In the genomic region with DNA sequence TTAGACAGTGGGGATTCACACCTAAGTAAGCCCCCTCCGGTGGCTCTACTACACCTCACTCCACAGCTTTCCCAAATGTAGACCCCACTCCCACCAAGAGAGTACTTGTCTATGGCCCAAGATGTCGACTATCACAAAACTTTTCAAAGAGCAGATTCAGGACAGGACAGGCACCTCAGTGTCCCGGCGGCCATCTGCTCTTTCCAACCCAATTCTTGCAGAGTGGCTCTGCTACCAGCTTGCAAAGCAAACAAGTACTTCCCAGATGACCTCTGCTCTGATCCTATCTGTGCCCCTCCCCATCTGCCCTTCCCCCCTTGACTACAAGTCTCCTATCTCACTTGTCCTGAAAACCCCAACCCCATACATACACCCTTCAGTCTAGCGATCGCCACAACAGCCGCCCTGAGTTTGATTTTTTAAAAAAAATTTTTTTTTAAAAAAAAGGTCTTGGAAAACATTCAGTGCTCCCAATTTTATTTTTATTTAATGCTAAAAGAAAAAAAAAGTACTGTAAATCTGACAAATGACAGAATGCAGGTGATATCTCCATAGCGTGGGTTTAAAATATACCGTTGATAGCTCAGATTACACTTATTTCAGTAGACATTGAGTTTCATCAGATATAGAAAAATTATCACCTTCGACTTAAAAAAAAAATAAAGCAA, we compare ENCODE assay signal across 8 mouse cellular contexts. TPM values are rescaled to one million over a fixed set of nuclear protein-coding genes. Genes with fewer than 3 reads are reported as not detected.
DNase-seq lines count a peak whose midpoint lies in the region; ATAC-seq and TF ChIP-seq lines count a peak whose summit lies in the region.

No protein-coding gene starts in this region.

- TF ChIP-seq POLR2A in spleen, adult 2 months (IDR thresholded peaks at IDR 0.05; ENCODE audit: low read depth, low read length): no peak

- H3K4me1 ChIP-seq in spleen, adult 2 months (ENCODE audit: control insufficient read depth, insufficient read depth, insufficient read length): peaks cover 25% of the 10 kb centered on the region
- peaks cover 83% of the 10 kb centered on the region for H3K4me1 ChIP-seq in forebrain, embryonic 13.5 days
- H3K4me1 ChIP-seq in intestine, embryonic 15.5 days (replicated peaks): peaks cover 32% of the 10 kb centered on the region
- H3K4me1 ChIP-seq in midbrain, embryonic 14.5 days (ENCODE audit: control insufficient read depth, insufficient read depth, low read length): peaks cover 65% of the 10 kb centered on the region

- no peak for ATAC-seq in forebrain, embryonic 13.5 days
- ATAC-seq in intestine, embryonic 15.5 days: no peak
- ATAC-seq in midbrain, embryonic 14.5 days (ENCODE audit: low FRiP score, low TSS enrichment): no peak

- no peak for DNase-seq in spleen, adult 2 months (ENCODE audit: low read depth in 1 of 2, low spot score in 2 of 2)
- DNase-seq in spleen, postnatal 10 days (ENCODE audit: low spot score in 2 of 2): no peak
- DNase-seq in midbrain, embryonic 14.5 days: no peak
- DNase-seq in spleen, postnatal 36 days (ENCODE audit: low spot score in 2 of 2): no peak
- DNase-seq in retina, embryonic 14.5 days (ENCODE audit: low spot score): no peak
- no peak for DNase-seq in ovary, postnatal 36 days (ENCODE audit: low spot score)

- H3K4me3 ChIP-seq in spleen, adult 2 months (ENCODE audit: extremely low read depth, insufficient read depth, insufficient read length): peak overlapping the region; percentile 29; the same call in 1 of the 2 replicates
- peak overlapping the region; percentile 73 for H3K4me3 ChIP-seq in forebrain, embryonic 13.5 days
- peak overlapping the region; percentile 99 for H3K4me3 ChIP-seq in intestine, embryonic 15.5 days (replicated peaks)
- peak overlapping the region; percentile 99 for H3K4me3 ChIP-seq in midbrain, embryonic 14.5 days (replicated peaks; ENCODE audit: low read depth, low read length)

- H3K4me2 ChIP-seq in forebrain, embryonic 13.5 days: peak overlapping the region; percentile 100
- peak overlapping the region; percentile 79 for H3K4me2 ChIP-seq in intestine, embryonic 15.5 days (replicated peaks)
- H3K4me2 ChIP-seq in midbrain, embryonic 14.5 days (ENCODE audit: low read length): peak overlapping the region; percentile 100

- H3K9ac ChIP-seq in forebrain, embryonic 13.5 days: 0 out of 2 replicates have a peak overlapping the region, but pooled peaks have one; percentile 14
- H3K9ac ChIP-seq in intestine, embryonic 15.5 days: peak overlapping the region; percentile 66
- no peak overlapping the region; the same call in 1 of the 2 replicates for H3K9ac ChIP-seq in midbrain, embryonic 14.5 days (replicated peaks; ENCODE audit: low read length)

- peak overlapping the region; percentile 58 for H3K27ac ChIP-seq in spleen, adult 2 months (ENCODE audit: insufficient read depth, low read length)
- no peak overlapping the region for H3K27ac ChIP-seq in forebrain, embryonic 13.5 days
- H3K27ac ChIP-seq in intestine, embryonic 15.5 days: peak overlapping the region; percentile 74
- no peak overlapping the region for H3K27ac ChIP-seq in midbrain, embryonic 14.5 days (replicated peaks; ENCODE audit: low read depth, low read length)

- no peaks in the 10 kb centered on the region for H3K27me3 ChIP-seq in spleen, adult 2 months (ENCODE audit: control insufficient read depth, insufficient read depth, low read length)
- H3K27me3 ChIP-seq in forebrain, embryonic 13.5 days: no peaks in the 10 kb centered on the region
- no peaks in the 10 kb centered on the region for H3K27me3 ChIP-seq in intestine, embryonic 15.5 days (replicated peaks)
- no peaks in the 10 kb centered on the region for H3K27me3 ChIP-seq in midbrain, embryonic 14.5 days (ENCODE audit: control insufficient read depth, insufficient read depth, low read length)

- 23% methylated on average over 10 of the region's 10 CpGs for WGBS in spleen, adult 2 months
- 88% methylated on average over 10 of the region's 10 CpGs for WGBS in forebrain, embryonic 13.5 days
- 21% methylated on average over 10 of the region's 10 CpGs for WGBS in intestine, embryonic 15.5 days
- 77% methylated on average over 10 of the region's 10 CpGs for WGBS in midbrain, embryonic 14.5 days

- peaks cover 16% of the 10 kb centered on the region for H3K36me3 ChIP-seq in spleen, adult 2 months (ENCODE audit: control insufficient read depth, insufficient read depth, low read length)
- H3K36me3 ChIP-seq in forebrain, embryonic 13.5 days (ENCODE audit: poor library complexity, severe bottlenecking): peaks cover 23% of the 10 kb centered on the region
- peaks cover 6% of the 10 kb centered on the region; the same call in 1 of the 2 replicates for H3K36me3 ChIP-seq in intestine, embryonic 15.5 days
- peaks cover 32% of the 10 kb centered on the region for H3K36me3 ChIP-seq in midbrain, embryonic 14.5 days (ENCODE audit: control insufficient read depth, insufficient read depth, low read length)

- no peaks in the 10 kb centered on the region for H3K9me3 ChIP-seq in forebrain, embryonic 13.5 days (replicated peaks)
- H3K9me3 ChIP-seq in intestine, embryonic 15.5 days: no peaks in the 10 kb centered on the region
- no peaks in the 10 kb centered on the region for H3K9me3 ChIP-seq in midbrain, embryonic 14.5 days (ENCODE audit: control insufficient read depth, low read length)

- no peak for TF ChIP-seq CTCF in spleen, adult 2 months (IDR thresholded peaks at IDR 0.05; ENCODE audit: extremely low read depth, insufficient read depth, insufficient read length, insufficient replicate concordance)

RNA-seq across cellular contexts. Expression of a gene that starts 5.8 kb away (rescaled TPM):
- polyA plus RNA-seq in spleen, adult 2 months (2012; rRNA removed): 49.6 and 83.0 TPM in 2 replicates
- polyA plus RNA-seq in forebrain, embryonic 13.5 days (2015; fragmentation: Nextera tagmentation; extraction: Ambion mirVana): 8.1 and 8.3 TPM in 2 replicates
- 14.1 and 16.1 TPM in 2 replicates for polyA plus RNA-seq in intestine, embryonic 15.5 days (2015; fragmentation: Nextera tagmentation; extraction: Ambion mirVana)
- polyA plus RNA-seq in midbrain, embryonic 14.5 days (2014; fragmentation: Nextera tagmentation; extraction: Ambion mirVana): 7.8 and 9.8 TPM in 2 replicates

Comparison
In these comparisons a context has a peak if more than half of its experiments do, and no peak if none do; other contexts are left out.
1. H3K27ac ChIP-seq: peak in spleen, adult 2 months (single experiment) and intestine, embryonic 15.5 days (single experiment); none in forebrain, embryonic 13.5 days (single experiment) and midbrain, embryonic 14.5 days (single experiment).
2. H3K4me3 ChIP-seq: peak in every context shown above with its lines; median percentile 99 in intestine, embryonic 15.5 days; 99 in midbrain, embryonic 14.5 days; 73 in forebrain, embryonic 13.5 days; 29 in spleen, adult 2 months.
3. Peak in every context shown above with its lines, with median percentiles within 50 percentile points of each other: H3K4me2 ChIP-seq.